Mouse (Mus musculus) induced T-regulatory cell, adult 2 months (primary cell): Measurements from ENCODE around the gene Slain2.

Experiments used
- DNase-seq: peaks from one replicate; pipeline ENCODE4 v3.0.0-alpha.2; 2012; ENCODE audit warnings: low read depth

The Slain2 gene

GRCm38 (mm10) chr5:72913648-72914557 is at the start of gene Slain2:
TSS of gene Slain2 (plus strand) at chr5:72914304.
- DNase-seq = peak; percentile 98

- DNase-seq = no peak
These were observed 49.4 kb upstream of the Slain2 start for GRCm38 (mm10) chr5:72864654-72865178.

- DNase-seq = no peak
These were observed 47.7 kb upstream of the Slain2 start for GRCm38 (mm10) chr5:72866260-72866905.

- peak; percentile 31 for DNase-seq
These were observed 47.0 kb upstream of the Slain2 start for GRCm38 (mm10) chr5:72867036-72867672.

GRCm38 (mm10) chr5:72868091-72868875 is 45.8 kb upstream of the Slain2 start, which contains the start of gene Tec:
TSS of gene Tec (minus strand) at chr5:72868483.
- peak; percentile 89 for DNase-seq

GRCm38 (mm10) chr5:72869779-72870608 is 44.1 kb upstream of the Slain2 start:
- DNase-seq = peak; percentile 30

- DNase-seq = peak; percentile 51
These were observed 43.0 kb upstream of the Slain2 start for GRCm38 (mm10) chr5:72871114-72871513.

GRCm38 (mm10) chr5:72879736-72880135 is 34.4 kb upstream of the Slain2 start:
- no peak for DNase-seq

GRCm38 (mm10) chr5:72881748-72882411 is 32.2 kb upstream of the Slain2 start:
- no peak for DNase-seq

GRCm38 (mm10) chr5:72882412-72882765 is 31.7 kb upstream of the Slain2 start:
- no peak for DNase-seq

- DNase-seq = no peak
These were observed 30.4 kb upstream of the Slain2 start for GRCm38 (mm10) chr5:72883706-72884105.

- DNase-seq = no peak
These were observed 27.5 kb upstream of the Slain2 start for GRCm38 (mm10) chr5:72886458-72887222.

GRCm38 (mm10) chr5:72888260-72888659 is 25.8 kb upstream of the Slain2 start:
- no peak for DNase-seq

GRCm38 (mm10) chr5:72891534-72891933 is 22.6 kb upstream of the Slain2 start:
- peak; percentile 80 for DNase-seq

GRCm38 (mm10) chr5:72893987-72894386 is 20.1 kb upstream of the Slain2 start:
- peak; percentile 67 for DNase-seq

- DNase-seq = no peak
These were observed 18.8 kb upstream of the Slain2 start for GRCm38 (mm10) chr5:72895261-72895660.

GRCm38 (mm10) chr5:72896478-72897279 is 17.4 kb upstream of the Slain2 start:
- no peak for DNase-seq

- no peak for DNase-seq
These were observed 16.1 kb upstream of the Slain2 start for GRCm38 (mm10) chr5:72897998-72898397.

- no peak for DNase-seq
These were observed 14.8 kb upstream of the Slain2 start for GRCm38 (mm10) chr5:72899255-72899654.
